Mouse (Mus musculus): ENCODE results near the gene Oser1. TPM values are rescaled to one million over a fixed set of nuclear protein-coding genes. Genes with fewer than 3 reads are reported as not detected.

Oser1 gene
- polyA plus RNA-seq, 2 experiments, result 12.8 to 31.3 TPM

DNA sequence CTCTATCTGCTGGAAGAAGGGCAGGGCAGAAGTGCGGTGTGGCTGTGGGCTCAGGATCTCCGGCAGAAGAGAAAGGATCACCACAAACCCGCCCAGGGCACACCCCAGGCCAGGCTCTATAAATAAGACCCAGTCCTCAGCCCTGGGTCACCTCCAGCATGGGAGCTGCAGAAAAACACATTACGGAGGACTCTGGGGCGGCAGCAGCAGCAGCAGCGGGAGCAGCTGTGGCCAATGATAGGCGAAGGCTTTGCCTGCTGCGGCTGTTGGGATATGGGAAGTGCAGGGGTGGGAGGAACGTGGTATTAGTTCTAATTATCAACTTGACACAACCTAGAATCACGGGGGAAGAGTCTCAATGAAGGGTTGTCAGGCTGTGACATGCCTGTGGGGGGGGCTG, 34.9 kb upstream of the Oser1 start:
- Histone ChIP-seq H3K36me3 (replicated peaks; ENCODE audit: control insufficient read depth, insufficient read depth, low read depth) (no peaks in the 10 kb centered on the region), H3K9ac (replicated peaks) (no peak overlapping the region), H3K27me3 (ENCODE audit: control insufficient read depth, insufficient read depth, low read length) (peaks cover 2% of the 10 kb centered on the region; the same call in 1 of the 2 replicates), H3K9me3 (ENCODE audit: control insufficient read depth, low read length) (no peaks in the 10 kb centered on the region), H3K4me2 (ENCODE audit: low read depth) (no peak overlapping the region), H3K4me1 (replicated peaks; ENCODE audit: control insufficient read depth in 2 of 2, insufficient read depth in 2 of 2, low read length in 1 of 2) (no peaks in the 10 kb centered on the region), H3K4me3 (ENCODE audit: insufficient read depth in 1 of 2, low read depth in 2 of 2, low read length in 2 of 2) (no peak overlapping the region), H3K27ac (no peak overlapping the region)
- 26% methylated on average over 10 of the region's 10 CpGs for WGBS (ENCODE audit: insufficient replicate concordance)
- no peak for TF ChIP-seq EP300 (IDR thresholded peaks at IDR 0.05; ENCODE audit: low read depth)
- TF ChIP-seq CTCF (IDR thresholded peaks at IDR 0.05; ENCODE audit: low read depth), result no peak
- no peak for ATAC-seq (ENCODE audit: insufficient read depth)
- no peak for DNase-seq (ENCODE audit: low read depth in 3 of 3, low spot score in 3 of 3)

DNA sequence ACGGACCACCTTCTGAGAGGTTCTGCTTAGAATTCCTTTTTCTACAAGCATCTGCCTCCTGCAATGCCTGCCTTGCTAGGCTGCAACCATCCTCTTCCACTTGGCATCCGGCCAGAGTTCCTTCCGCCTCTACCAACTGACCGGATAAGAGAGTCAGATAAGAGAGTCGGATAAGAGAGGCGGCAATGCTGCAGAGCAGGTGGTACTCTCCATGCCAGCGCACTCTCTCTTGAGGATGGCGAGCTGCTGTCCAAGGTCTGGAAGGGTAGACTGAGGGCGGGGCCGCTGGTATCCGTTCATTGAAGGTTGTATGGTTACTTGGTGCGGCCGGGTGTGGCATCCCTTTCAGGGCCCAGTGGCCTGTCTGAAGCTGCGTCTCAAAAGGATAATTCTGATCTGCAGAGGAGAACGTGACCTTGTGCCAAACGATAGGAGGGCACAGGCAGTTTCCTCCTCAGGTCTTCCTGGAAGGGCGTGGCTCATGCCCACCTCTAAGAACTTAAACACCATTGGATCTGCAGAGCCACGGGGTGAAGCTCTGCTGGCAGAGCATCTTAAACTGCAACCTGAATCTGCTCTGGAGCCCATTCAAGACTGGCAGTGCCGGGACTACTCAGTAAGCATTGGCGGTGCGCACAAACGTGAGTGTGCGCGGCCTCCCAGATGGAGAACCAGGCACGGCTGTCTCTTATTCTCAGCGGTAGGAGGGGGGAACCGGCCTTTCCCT, 34.2 kb upstream of the Oser1 start:
- H3K4me3 ChIP-seq (ENCODE audit: insufficient read depth in 1 of 2, low read depth in 2 of 2, low read length in 2 of 2), result no peak overlapping the region
- TF ChIP-seq EP300 (IDR thresholded peaks at IDR 0.05; ENCODE audit: low read depth) (no peak), CTCF (IDR thresholded peaks at IDR 0.05; ENCODE audit: low read depth) (no peak)
- 32% methylated on average over 27 of the region's 27 CpGs for WGBS (ENCODE audit: insufficient replicate concordance)
- no peak overlapping the region for H3K27ac ChIP-seq
- no peaks in the 10 kb centered on the region for H3K4me1 ChIP-seq (replicated peaks; ENCODE audit: control insufficient read depth in 2 of 2, insufficient read depth in 2 of 2, low read length in 1 of 2)
- H3K9ac ChIP-seq (replicated peaks), result no peak overlapping the region
- no peaks in the 10 kb centered on the region for H3K9me3 ChIP-seq (ENCODE audit: control insufficient read depth, low read length)
- peaks cover 2% of the 10 kb centered on the region; the same call in 1 of the 2 replicates for H3K27me3 ChIP-seq (ENCODE audit: control insufficient read depth, insufficient read depth, low read length)
- DNase-seq (ENCODE audit: low read depth in 3 of 3, low spot score in 3 of 3) (no peak), ATAC-seq (ENCODE audit: insufficient read depth) (no peak)
- H3K4me2 ChIP-seq (ENCODE audit: low read depth), result no peak overlapping the region
- no peaks in the 10 kb centered on the region for H3K36me3 ChIP-seq (replicated peaks; ENCODE audit: control insufficient read depth, insufficient read depth, low read depth)

DNA sequence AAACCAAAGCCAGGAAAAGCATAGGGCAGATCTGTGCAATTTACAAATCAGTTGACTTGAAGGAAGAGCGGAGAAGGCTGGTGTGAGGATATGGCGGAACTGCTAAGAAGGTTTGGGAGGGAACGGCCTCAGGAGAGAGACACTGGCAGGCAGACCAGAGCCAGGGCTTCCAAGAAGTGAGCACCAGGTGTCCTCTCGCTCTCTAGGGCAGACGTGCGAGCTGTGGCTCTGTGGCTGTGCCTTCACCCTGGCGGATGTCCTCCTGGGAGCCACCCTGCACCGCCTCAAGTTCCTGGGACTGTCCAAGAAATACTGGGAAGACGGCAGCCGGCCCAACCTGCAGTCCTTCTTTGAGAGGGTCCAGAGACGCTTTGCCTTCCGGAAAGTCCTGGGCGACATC, 28.9 kb upstream of the Oser1 start:
- no peak for ATAC-seq (ENCODE audit: insufficient read depth)
- Histone ChIP-seq H3K36me3 (replicated peaks; ENCODE audit: control insufficient read depth, insufficient read depth, low read depth) (no peaks in the 10 kb centered on the region), H3K4me2 (ENCODE audit: low read depth) (no peak overlapping the region), H3K27ac (no peak overlapping the region), H3K27me3 (ENCODE audit: control insufficient read depth, insufficient read depth, low read length) (no peaks in the 10 kb centered on the region), H3K9ac (replicated peaks) (no peak overlapping the region), H3K4me1 (replicated peaks; ENCODE audit: control insufficient read depth in 2 of 2, insufficient read depth in 2 of 2, low read length in 1 of 2) (no peaks in the 10 kb centered on the region), H3K4me3 (ENCODE audit: insufficient read depth in 1 of 2, low read depth in 2 of 2, low read length in 2 of 2) (no peak overlapping the region), H3K9me3 (ENCODE audit: control insufficient read depth, low read length) (no peaks in the 10 kb centered on the region)
- no peak for TF ChIP-seq CTCF (IDR thresholded peaks at IDR 0.05; ENCODE audit: low read depth)
- no peak for TF ChIP-seq EP300 (IDR thresholded peaks at IDR 0.05; ENCODE audit: low read depth)
- DNase-seq (ENCODE audit: low read depth in 3 of 3, low spot score in 3 of 3), result no peak
- WGBS (ENCODE audit: insufficient replicate concordance), result 68% methylated on average over 13 of the region's 13 CpGs

DNA sequence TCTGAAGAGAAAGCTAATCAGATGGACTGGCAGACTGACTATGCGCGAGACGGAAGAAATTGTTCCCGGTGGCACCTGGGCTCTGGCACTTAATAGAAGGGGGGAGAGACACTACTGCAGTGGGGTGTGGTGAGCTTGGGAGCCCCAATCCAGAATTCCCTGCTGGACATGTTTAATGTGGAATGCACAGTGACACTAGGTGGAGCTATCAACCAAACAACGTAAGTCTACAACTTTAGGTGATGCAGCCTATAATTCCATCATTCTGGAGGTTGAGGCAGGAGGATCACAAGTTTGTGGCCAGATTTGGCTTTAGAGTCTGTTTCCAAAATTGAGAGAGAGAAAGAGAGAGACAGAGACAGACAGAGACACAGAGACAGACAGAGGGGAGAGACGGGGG, 28.2 kb upstream of the Oser1 start:
- H3K4me1 ChIP-seq (replicated peaks; ENCODE audit: control insufficient read depth in 2 of 2, insufficient read depth in 2 of 2, low read length in 1 of 2), result no peaks in the 10 kb centered on the region
- H3K36me3 ChIP-seq (replicated peaks; ENCODE audit: control insufficient read depth, insufficient read depth, low read depth), result no peaks in the 10 kb centered on the region
- no peak for ATAC-seq (ENCODE audit: insufficient read depth)
- DNase-seq (ENCODE audit: low read depth in 3 of 3, low spot score in 3 of 3), result no peak
- H3K27ac ChIP-seq, result no peak overlapping the region
- no peak for TF ChIP-seq EP300 (IDR thresholded peaks at IDR 0.05; ENCODE audit: low read depth)
- TF ChIP-seq CTCF (IDR thresholded peaks at IDR 0.05; ENCODE audit: low read depth), result no peak; the same call in 1 of the 2 replicates
- WGBS (ENCODE audit: insufficient replicate concordance), result 75% methylated on average over 6 of the region's 6 CpGs
- no peaks in the 10 kb centered on the region for H3K9me3 ChIP-seq (ENCODE audit: control insufficient read depth, low read length)
- no peak overlapping the region for H3K4me3 ChIP-seq (ENCODE audit: insufficient read depth in 1 of 2, low read depth in 2 of 2, low read length in 2 of 2)
- H3K9ac ChIP-seq (replicated peaks), result no peak overlapping the region
- no peaks in the 10 kb centered on the region for H3K27me3 ChIP-seq (ENCODE audit: control insufficient read depth, insufficient read depth, low read length)
- H3K4me2 ChIP-seq (ENCODE audit: low read depth), result no peak overlapping the region

DNA sequence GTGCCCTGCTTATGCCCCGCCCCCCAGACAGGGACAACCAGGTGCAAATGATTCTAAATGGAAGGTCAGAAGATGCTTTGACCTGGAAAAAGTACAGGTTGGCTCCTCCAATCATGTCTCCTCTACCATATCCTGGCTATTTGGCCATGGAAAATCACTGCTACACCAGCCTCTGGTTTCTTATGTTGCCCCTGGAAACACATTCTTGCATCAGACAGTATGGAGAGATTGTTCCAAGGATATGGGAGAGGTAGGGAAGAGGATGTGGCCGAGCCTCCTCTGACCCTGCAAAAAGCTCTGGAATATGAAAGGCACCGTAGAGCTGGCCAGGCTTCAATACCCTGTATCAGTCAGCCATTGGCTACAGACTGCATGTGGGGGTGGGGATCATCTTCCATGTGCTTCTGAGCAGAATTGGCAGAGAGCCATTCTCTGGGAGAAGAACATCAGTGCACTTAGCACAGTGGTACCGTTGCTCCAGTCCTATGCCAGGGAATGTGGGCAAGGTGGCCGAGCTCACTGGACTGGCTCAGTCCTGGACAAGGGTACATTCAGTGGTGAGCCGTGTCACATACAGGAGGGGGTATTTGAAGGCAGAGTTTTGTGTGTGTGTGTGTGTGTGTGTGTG, 26.3 kb upstream of the Oser1 start:
- WGBS (ENCODE audit: insufficient replicate concordance), result 51% methylated on average over 6 of the region's 6 CpGs
- H3K27me3 ChIP-seq (ENCODE audit: control insufficient read depth, insufficient read depth, low read length), result no peaks in the 10 kb centered on the region
- DNase-seq (ENCODE audit: low read depth in 3 of 3, low spot score in 3 of 3) (no peak), ATAC-seq (ENCODE audit: insufficient read depth) (no peak)
- H3K9ac ChIP-seq (replicated peaks), result no peak overlapping the region
- no peak overlapping the region for H3K27ac ChIP-seq
- H3K4me1 ChIP-seq (replicated peaks; ENCODE audit: control insufficient read depth in 2 of 2, insufficient read depth in 2 of 2, low read length in 1 of 2), result no peaks in the 10 kb centered on the region
- no peak overlapping the region for H3K4me3 ChIP-seq (ENCODE audit: insufficient read depth in 1 of 2, low read depth in 2 of 2, low read length in 2 of 2)
- H3K36me3 ChIP-seq (replicated peaks; ENCODE audit: control insufficient read depth, insufficient read depth, low read depth), result no peaks in the 10 kb centered on the region
- no peak for TF ChIP-seq CTCF (IDR thresholded peaks at IDR 0.05; ENCODE audit: low read depth)
- TF ChIP-seq EP300 (IDR thresholded peaks at IDR 0.05; ENCODE audit: low read depth), result no peak
- no peaks in the 10 kb centered on the region for H3K9me3 ChIP-seq (ENCODE audit: control insufficient read depth, low read length)
- H3K4me2 ChIP-seq (ENCODE audit: low read depth), result no peak overlapping the region

Data from liver, embryonic 14.5 days (tissue).